18 mouse cellular contexts compared by ENCODE assay signal in genomic region chr1:30536989-30537975, GRCm38 (mm10).
DNase-seq lines count a peak whose midpoint lies in the region; ATAC-seq and TF ChIP-seq lines count a peak whose summit lies in the region.
"Had no signal": no experiment of that assay in that cellular context is flagged by ENCODE, and none has a peak within 500 bp of the region (broad histone marks: within the 10 kb centered on the region; RNA-seq: fewer than 3 reads in every experiment).

No protein-coding gene starts in this region.

- no peaks in the 10 kb centered on the region for H3K4me1 ChIP-seq in midbrain, embryonic 14.5 days (ENCODE audit: control insufficient read depth, insufficient read depth, low read length)
- no peaks in the 10 kb centered on the region for H3K4me1 ChIP-seq in midbrain, embryonic 13.5 days (replicated peaks)
- peaks cover 16% of the 10 kb centered on the region for H3K4me1 ChIP-seq in embryonic facial prominence, embryonic 10.5 days
- H3K4me1 ChIP-seq in stomach, postnatal 0 days (replicated peaks; ENCODE audit: control insufficient read depth, insufficient read depth), result no peaks in the 10 kb centered on the region
- H3K4me1 ChIP-seq: embryonic facial prominence, embryonic 15.5 days; heart, embryonic 15.5 days had no signal

- 0 out of 2 replicates have a peak overlapping the region, but pooled peaks have one; percentile 5 for H3K27ac ChIP-seq in midbrain, embryonic 14.5 days (replicated peaks; ENCODE audit: low read depth, low read length)
- no peak overlapping the region for H3K27ac ChIP-seq in midbrain, embryonic 13.5 days
- H3K27ac ChIP-seq in embryonic facial prominence, embryonic 10.5 days (replicated peaks), result peak overlapping the region; percentile 70
- H3K27ac ChIP-seq in stomach, postnatal 0 days (replicated peaks), result no peak overlapping the region
- no peak overlapping the region for H3K27ac ChIP-seq in gastrocnemius, adult 2 months
- H3K27ac ChIP-seq: embryonic facial prominence, embryonic 15.5 days; heart, embryonic 15.5 days; kidney, postnatal 0 days had no signal

- H3K9me3 ChIP-seq in midbrain, embryonic 14.5 days (ENCODE audit: control insufficient read depth, low read length), result no peaks in the 10 kb centered on the region
- H3K9me3 ChIP-seq in midbrain, embryonic 13.5 days, result no peaks in the 10 kb centered on the region
- no peaks in the 10 kb centered on the region for H3K9me3 ChIP-seq in embryonic facial prominence, embryonic 10.5 days
- H3K9me3 ChIP-seq in stomach, postnatal 0 days (ENCODE audit: control insufficient read depth, low read length), result no peaks in the 10 kb centered on the region
- H3K9me3 ChIP-seq: embryonic facial prominence, embryonic 15.5 days; heart, embryonic 15.5 days had no signal

- H3K9ac ChIP-seq in midbrain, embryonic 14.5 days (replicated peaks; ENCODE audit: low read length), result no peak overlapping the region
- H3K9ac ChIP-seq in midbrain, embryonic 13.5 days (replicated peaks), result no peak overlapping the region
- H3K9ac ChIP-seq in stomach, postnatal 0 days (ENCODE audit: low read length), result no peak overlapping the region
- H3K9ac ChIP-seq: embryonic facial prominence, embryonic 15.5 days; heart, embryonic 15.5 days had no signal

- no peak for ATAC-seq in midbrain, embryonic 14.5 days (ENCODE audit: low FRiP score, low TSS enrichment)
- ATAC-seq in midbrain, embryonic 13.5 days, result no peak
- no peak for ATAC-seq in stomach, postnatal 0 days (ENCODE audit: low FRiP score, low TSS enrichment)
- ATAC-seq: hindbrain, embryonic 16.5 days; lung, postnatal 0 days had no signal

- intact Hi-C loops in gastrocnemius, adult 2 months (cut with DNase I), result no loop called here

- H3K4me3 ChIP-seq in midbrain, embryonic 14.5 days (replicated peaks; ENCODE audit: low read depth, low read length), result no peak overlapping the region
- H3K4me3 ChIP-seq in midbrain, embryonic 13.5 days (replicated peaks), result no peak overlapping the region
- no peak overlapping the region for H3K4me3 ChIP-seq in embryonic facial prominence, embryonic 10.5 days
- H3K4me3 ChIP-seq in stomach, postnatal 0 days (ENCODE audit: low read depth, low read length), result no peak overlapping the region
- H3K4me3 ChIP-seq in gastrocnemius, adult 2 months, result no peak overlapping the region
- H3K4me3 ChIP-seq: embryonic facial prominence, embryonic 15.5 days; heart, embryonic 15.5 days had no signal

- H3K36me3 ChIP-seq in midbrain, embryonic 14.5 days (ENCODE audit: control insufficient read depth, insufficient read depth, low read length), result no peaks in the 10 kb centered on the region
- H3K36me3 ChIP-seq in midbrain, embryonic 13.5 days, result no peaks in the 10 kb centered on the region
- H3K36me3 ChIP-seq in embryonic facial prominence, embryonic 10.5 days (replicated peaks), result no peaks in the 10 kb centered on the region
- no peaks in the 10 kb centered on the region for H3K36me3 ChIP-seq in stomach, postnatal 0 days (ENCODE audit: control insufficient read depth, insufficient read depth, low read length)
- H3K36me3 ChIP-seq: embryonic facial prominence, embryonic 15.5 days; heart, embryonic 15.5 days had no signal

- no peak for DNase-seq in midbrain, embryonic 14.5 days
- peak; percentile 28 for DNase-seq in embryonic facial prominence, embryonic 10.5 days (ENCODE audit: low spot score)
- peak; percentile 53 for DNase-seq in forelimb bud, embryonic 11.5 days (ENCODE audit: low read depth, low spot score)
- DNase-seq in stomach, postnatal 0 days (ENCODE audit: low spot score), result no peak
- DNase-seq in gastrocnemius, adult 2 months, result no peak
- DNase-seq in gastrocnemius, postnatal 4 days (ENCODE audit: low spot score in 2 of 2), result no peak
- DNase-seq: adrenal gland, adult 2 months; cerebellum, postnatal 10 days; heart, adult 11 months; heart, postnatal 4 days; kidney, adult 18-20 months; liver had no signal

- TF ChIP-seq CTCF in stomach, postnatal 0 days (IDR thresholded peaks at IDR 0.05; ENCODE audit: low read depth), result no peak
- no peak for TF ChIP-seq CTCF in gastrocnemius, adult 2 months (IDR thresholded peaks at IDR 0.05)

- no peaks in the 10 kb centered on the region for H3K27me3 ChIP-seq in midbrain, embryonic 14.5 days (ENCODE audit: control insufficient read depth, insufficient read depth, low read length)
- H3K27me3 ChIP-seq in midbrain, embryonic 13.5 days, result no peaks in the 10 kb centered on the region
- no peaks in the 10 kb centered on the region for H3K27me3 ChIP-seq in embryonic facial prominence, embryonic 10.5 days (replicated peaks; ENCODE audit: low read depth, poor library complexity, severe bottlenecking)
- H3K27me3 ChIP-seq in stomach, postnatal 0 days (ENCODE audit: control insufficient read depth, insufficient read depth, low read length), result no peaks in the 10 kb centered on the region
- H3K27me3 ChIP-seq: embryonic facial prominence, embryonic 15.5 days; heart, embryonic 15.5 days had no signal

- H3K4me2 ChIP-seq in midbrain, embryonic 14.5 days (ENCODE audit: low read length), result no peak overlapping the region
- H3K4me2 ChIP-seq in midbrain, embryonic 13.5 days (replicated peaks), result no peak overlapping the region
- H3K4me2 ChIP-seq in stomach, postnatal 0 days (replicated peaks; ENCODE audit: low read depth), result no peak overlapping the region; the same call in 1 of the 2 replicates
- H3K4me2 ChIP-seq: embryonic facial prominence, embryonic 15.5 days; heart, embryonic 15.5 days had no signal

- 76% methylated on average over 11 of the region's 11 CpGs for WGBS in midbrain, embryonic 14.5 days
- 80% methylated on average over 11 of the region's 11 CpGs for WGBS in midbrain, embryonic 13.5 days
- 47% methylated on average over 11 of the region's 11 CpGs for WGBS in embryonic facial prominence, embryonic 10.5 days
- WGBS in stomach, postnatal 0 days, result 34% methylated on average over 11 of the region's 11 CpGs

- no peak for TF ChIP-seq EP300 in stomach, postnatal 0 days (optimal IDR thresholded peaks at IDR 0.05)

Comparison
In these comparisons a context has a peak if more than half of its experiments do, and no peak if none do; other contexts are left out.
1. H3K27ac ChIP-seq: peak in midbrain, embryonic 14.5 days (single experiment) and embryonic facial prominence, embryonic 10.5 days (single experiment); none in midbrain, embryonic 13.5 days (single experiment), stomach, postnatal 0 days (single experiment) and gastrocnemius, adult 2 months (single experiment).
2. DNase-seq: peak in embryonic facial prominence, embryonic 10.5 days (single experiment) and forelimb bud, embryonic 11.5 days (single experiment); none in midbrain, embryonic 14.5 days (single experiment), stomach, postnatal 0 days (single experiment), gastrocnemius, adult 2 months (single experiment) and gastrocnemius, postnatal 4 days (0 of 2).